Mouse (Mus musculus) bone marrow macrophage, adult 2 months (primary cell): ENCODE data around the gene Izumo1r.

Source experiments
- CTCF ChIP-seq: IDR thresholded peaks from 2 replicates; pipeline ENCODE4 v1.5.1; 2012; ENCODE audit warnings: low read depth, mild to moderate bottlenecking, low read length, moderate library complexity
- POLR2A ChIP-seq: IDR thresholded peaks from 2 replicates; pipeline ENCODE4 v1.6.1; 2012; ENCODE audit warnings: mild to moderate bottlenecking, low read depth, low read length, borderline replicate concordance

- TF ChIP-seq CTCF, result no peak
- TF ChIP-seq POLR2A, result no peak
These were observed 743 bp downstream of the Izumo1r start for GRCm38 (mm10) chr9:14903006-14903405.
